Mouse (Mus musculus) lung, adult 2 months (tissue): ENCODE data around the gene AC109138.7.

ENCODE experiments used
- CTCF ChIP-seq: fragments of 200-500 bp; IDR thresholded peaks from 2 replicates; pipeline ENCODE4 v1.5.1; 2011; ENCODE audit warnings: mild to moderate bottlenecking, low read length, control low read depth; ENCODE audit not compliant: insufficient read depth
- POLR2A ChIP-seq: fragments of 200-500 bp; IDR thresholded peaks from 2 replicates; pipeline ENCODE4 v1.6.1; 2011; ENCODE audit warnings: low read depth, mild to moderate bottlenecking, control low read depth, low read length, borderline replicate concordance; ENCODE audit errors: extremely low read depth

DNA sequence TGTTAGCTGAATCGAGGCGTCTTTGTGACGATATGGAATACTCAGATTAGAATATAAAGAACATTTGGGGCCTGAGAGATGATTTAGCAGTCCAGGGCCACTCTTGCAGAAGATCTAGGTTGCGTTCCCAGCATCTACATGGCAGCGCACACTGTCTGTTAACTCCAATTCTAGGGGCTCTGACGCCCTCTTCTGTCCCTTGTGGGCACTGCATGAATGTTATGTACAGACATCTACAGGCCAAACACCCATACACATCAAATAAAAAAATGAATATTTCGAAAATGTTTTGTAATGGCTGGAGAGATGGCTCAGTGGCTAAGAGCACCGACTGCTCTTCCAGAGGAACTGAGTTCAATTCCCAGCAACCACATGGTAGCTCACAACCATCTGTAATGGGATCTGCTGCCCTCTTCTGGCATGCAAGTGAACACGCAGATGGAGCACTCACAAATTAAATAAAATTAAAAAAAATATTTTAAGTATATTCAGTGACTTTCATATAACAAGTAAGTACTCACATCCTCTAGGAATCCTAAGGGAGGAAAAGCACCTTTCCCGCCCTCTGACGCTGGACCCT lies 41.5 kb downstream of the AC109138.7 start:
- TF ChIP-seq POLR2A (no peak), CTCF (peak; percentile 15; the same call in 1 of the 2 replicates)
